Mouse (Mus musculus) mouse embryonic stem cell (cell line): ENCODE measurements at regions not wholly inside any gene's neighbourhood (a gene's known extent, or its start where the extent isn't known, plus 50 kb on each side); places are given as distances from the start of the nearest gene placed in this dataset.

Experiments
- in situ Hi-C, 2 experiments: fragments of 300-500 bp; cut with MboI; formaldehyde crosslinking; loops; 1 replicate in 1 of 2; 3 replicates in 1 of 2; pipeline ENCODE4 v1.14.3; 2019 to 2020; ENCODE audit warnings: low sequenced_read_pairs in 2 of 2, low pct_unique_long_range_greater_than_20kb in 1 of 2, mixed read lengths in 1 of 2; ENCODE audit not compliant: unreplicated experiment in 1 of 2

DNA sequence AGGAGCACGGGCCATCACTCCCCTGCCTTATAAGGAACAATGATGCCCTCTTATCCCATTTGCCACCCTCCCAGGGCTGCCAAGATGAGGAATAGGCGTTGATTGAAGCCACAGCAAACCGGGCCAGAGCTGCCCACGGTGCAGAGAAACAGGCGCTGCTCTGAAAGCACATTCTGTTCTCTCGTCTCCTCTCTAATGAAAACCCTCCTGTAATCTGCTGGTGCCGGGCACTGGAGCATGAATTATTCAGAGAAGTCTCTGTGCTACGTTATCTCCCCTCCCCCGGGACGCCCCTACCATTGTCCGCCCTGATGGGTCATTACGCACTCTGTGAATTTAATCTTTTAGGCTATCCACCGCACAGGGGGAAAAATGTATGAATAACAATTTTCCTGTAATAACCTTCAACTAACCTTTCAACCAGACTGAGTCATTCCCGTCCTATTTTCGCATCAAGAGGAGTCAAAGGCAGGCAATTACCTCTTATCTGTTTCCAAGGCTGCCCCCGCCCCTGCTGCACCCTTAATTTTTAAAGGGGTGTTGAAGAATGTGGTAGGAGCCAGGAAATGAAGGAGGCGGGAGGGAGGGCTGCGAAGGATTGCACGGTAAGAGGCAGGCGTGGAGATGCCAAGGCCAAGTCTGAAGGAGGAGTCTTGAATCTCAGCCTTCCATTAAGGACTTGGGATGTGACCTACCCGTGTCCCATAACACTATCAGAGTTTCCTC lies 201.6 kb downstream of the Tle3 start:
- in situ Hi-C loops: no loop called here

DNA sequence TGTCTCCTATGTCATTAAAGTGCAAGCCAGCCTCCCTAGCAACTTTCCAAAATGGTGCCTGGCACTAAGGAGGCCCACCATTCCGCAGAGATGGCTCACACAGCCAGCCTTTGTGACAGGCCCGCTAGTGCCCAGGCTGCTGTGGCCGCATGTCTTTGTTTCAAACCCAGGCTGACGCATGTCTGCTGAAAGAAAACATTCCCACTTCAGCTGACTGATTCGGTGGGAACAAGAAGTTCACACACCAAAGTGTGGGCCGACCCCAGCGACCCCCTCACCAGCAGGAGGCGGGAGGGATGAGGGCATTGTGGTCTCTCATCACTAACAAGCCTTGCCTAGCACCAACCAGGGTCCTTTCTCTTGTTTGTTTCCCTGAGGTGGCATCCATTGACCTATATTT lies 190.9 kb downstream of the Tle3 start:
- in situ Hi-C loops: no loop called here

DNA sequence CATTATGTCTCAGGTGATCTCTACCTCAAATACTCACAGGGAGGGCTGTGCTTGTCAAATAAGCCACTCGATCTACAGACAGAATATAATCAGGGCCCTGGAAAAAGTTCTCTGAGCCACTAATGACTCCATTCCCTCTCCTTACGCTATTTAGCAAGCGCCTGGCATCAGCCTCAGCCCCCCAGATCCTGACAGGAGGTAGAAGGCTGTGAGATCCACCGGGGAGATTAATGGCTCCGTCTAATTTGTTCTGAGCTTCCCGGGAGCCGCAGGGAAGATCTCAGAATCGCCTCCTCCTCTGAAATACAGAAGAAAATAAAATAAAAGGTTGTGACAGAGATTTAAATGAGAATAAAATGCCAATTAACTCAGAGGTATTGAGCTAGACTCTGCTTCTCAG lies 189.4 kb downstream of the Tle3 start:
- in situ Hi-C loops: no loop called here

DNA sequence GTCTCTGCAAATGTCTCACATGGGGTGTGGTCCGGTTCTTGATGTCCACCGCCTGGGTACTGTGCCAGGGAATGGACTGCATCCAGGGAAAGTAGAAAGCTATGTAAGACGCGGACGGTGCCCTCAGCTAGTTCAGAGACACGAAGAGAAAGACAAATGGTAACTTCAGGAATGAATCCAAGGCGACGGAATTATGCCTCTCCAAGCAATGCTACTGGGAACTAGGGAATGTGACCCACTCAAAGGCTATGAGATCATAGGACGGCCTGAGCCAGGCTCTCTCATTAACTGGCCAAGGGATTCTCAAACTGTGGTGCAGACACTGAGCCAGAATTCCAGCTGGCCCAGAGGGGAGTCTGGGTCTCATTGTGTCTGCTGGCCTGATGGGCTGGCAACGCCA lies 186.5 kb downstream of the Tle3 start:
- in situ Hi-C loops: no loop called here

DNA sequence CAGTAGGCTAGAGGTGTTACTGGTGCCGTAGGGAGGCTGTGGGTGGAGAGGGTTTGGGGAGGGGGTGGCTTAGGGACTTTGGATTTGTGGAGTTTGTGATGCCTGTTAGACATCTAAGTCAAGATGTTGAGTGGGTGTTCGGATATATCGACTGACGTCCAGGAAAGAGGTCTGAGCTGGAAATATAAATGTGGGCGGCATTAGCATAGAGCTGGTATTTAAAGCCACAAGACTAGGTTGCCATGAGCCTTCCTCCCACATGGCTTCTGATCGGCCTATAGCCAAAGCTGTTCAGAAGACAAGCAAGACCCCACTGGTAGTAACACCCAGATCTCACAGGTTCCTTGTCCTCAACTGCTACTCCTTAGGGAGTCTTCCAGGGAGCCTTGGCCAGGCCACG lies 184.9 kb downstream of the Tle3 start:
- in situ Hi-C loops: no loop called here

DNA sequence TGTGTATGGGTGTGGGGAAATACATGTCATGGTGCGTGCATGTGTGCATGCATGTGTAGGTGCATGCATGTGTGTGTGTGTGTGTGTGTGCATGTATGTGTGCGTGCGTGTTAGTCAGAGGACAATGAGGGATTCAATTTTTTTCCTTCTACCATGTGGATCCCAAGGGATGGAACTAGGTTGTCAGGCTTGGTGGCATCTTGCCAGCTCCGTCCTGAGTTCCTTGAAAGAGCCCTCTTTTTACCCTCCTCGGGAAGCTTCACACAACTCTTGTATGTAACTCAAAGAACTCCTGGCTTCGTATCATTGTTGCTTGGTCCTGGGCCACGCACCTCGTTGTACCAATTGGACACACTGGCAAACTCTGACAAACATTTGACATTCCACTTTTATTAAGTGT lies 183.0 kb downstream of the Tle3 start:
- in situ Hi-C loops: no loop called here

DNA sequence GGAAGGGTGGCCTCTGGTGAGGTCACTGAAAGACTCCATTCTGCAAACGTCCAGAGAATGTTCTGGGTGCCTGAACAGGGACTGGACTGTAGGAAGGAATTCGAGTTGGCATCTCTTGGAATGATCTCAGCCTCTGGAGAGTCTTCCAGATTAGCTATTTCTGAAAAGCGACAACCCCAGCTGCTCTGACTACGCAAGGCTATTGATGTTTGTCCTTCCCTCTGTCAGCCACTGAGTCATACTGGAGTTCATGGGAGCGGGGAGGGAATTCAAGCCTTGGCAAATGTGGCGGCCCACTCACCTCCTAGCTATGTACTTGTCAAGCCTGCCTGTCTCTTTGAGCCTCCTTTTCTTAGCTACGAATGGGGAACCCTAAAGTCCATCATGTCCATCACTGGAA lies 182.4 kb downstream of the Tle3 start:
- in situ Hi-C loops: no loop called here

DNA sequence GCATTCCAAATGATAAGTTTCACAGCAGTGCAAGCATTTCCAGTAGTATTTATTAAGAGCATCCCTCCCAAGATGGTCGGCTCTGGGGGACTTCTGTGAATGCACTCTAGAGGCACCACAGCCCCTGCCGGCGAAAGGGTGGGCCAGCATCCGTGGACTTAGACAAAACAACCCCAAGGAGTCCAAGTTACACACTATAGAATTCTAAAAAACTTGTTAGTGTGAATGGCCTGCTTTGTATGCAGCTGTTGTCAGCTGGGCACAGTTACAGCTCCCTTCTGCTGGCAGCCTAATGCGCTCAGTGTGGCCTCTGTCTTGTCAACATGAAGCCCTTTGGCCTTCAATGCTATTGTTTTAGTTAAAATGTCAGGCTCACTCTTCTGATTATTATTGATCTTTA lies 181.5 kb downstream of the Tle3 start:
- in situ Hi-C loops: no loop called here

DNA sequence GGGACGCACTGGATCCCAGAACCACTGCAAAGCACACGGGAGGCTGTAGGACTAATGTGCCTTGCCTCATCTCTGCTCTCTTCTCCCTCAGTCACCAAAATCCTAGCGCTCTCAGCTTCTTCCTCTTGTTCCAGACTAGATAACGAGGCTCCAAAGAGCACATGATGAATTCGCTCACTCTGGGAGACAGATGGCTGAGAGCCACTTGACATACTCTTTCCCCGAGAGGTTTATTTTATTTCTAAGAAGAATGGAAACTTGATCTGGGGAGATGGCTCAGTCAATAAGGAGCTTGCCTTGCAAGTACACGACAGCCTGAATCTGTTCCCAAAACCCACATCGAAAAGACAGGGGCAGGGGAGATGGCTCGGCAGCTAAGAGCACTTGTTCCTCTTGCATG lies 179.2 kb downstream of the Tle3 start:
- in situ Hi-C loops: no loop called here

DNA sequence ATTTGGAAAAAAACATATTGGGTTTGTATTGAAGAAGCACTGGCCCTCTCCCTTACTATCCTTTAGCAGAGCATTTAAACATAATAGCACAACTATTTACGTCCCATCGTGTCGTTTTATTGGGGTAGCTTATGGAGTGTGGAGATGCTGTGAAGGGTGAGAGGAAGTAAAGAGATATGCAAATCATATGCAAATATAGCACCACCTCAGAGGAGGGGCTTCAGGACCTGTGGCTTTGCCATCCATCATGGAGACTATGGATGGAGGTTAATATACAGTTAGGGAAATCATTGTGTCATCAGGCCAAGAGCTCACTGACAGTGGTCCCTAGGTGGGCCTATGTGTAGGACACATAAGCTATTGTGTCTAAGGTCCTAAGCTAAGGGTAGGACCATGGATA lies 178.2 kb downstream of the Tle3 start:
- in situ Hi-C loops: no loop called here

DNA sequence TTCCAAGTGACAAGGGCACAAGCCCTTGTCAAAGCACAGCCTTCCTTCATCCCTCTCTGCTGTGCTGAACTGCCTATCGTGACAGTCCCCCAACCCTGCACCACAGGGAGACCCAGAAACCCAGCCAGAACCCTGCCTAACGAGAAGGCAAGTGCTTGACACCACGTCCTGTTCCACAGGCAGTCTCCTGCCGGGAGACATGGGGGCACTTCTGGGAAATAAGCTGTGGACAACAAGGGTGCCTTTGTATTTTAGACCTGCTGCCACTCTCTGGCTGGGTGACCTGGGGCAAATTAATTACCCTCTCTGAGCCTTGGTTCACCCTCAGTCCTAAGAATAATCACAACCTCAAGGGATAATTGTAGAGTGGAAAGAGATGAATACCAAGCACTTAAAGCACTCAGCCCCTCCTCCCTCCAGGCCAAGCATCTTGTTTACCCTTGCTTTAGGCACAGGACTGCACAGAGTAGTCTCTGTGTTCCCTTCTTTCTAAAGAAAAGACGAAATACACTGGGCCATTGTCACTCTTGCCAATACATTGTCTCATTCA lies 177.6 kb downstream of the Tle3 start:
- in situ Hi-C loops: no loop called here

DNA sequence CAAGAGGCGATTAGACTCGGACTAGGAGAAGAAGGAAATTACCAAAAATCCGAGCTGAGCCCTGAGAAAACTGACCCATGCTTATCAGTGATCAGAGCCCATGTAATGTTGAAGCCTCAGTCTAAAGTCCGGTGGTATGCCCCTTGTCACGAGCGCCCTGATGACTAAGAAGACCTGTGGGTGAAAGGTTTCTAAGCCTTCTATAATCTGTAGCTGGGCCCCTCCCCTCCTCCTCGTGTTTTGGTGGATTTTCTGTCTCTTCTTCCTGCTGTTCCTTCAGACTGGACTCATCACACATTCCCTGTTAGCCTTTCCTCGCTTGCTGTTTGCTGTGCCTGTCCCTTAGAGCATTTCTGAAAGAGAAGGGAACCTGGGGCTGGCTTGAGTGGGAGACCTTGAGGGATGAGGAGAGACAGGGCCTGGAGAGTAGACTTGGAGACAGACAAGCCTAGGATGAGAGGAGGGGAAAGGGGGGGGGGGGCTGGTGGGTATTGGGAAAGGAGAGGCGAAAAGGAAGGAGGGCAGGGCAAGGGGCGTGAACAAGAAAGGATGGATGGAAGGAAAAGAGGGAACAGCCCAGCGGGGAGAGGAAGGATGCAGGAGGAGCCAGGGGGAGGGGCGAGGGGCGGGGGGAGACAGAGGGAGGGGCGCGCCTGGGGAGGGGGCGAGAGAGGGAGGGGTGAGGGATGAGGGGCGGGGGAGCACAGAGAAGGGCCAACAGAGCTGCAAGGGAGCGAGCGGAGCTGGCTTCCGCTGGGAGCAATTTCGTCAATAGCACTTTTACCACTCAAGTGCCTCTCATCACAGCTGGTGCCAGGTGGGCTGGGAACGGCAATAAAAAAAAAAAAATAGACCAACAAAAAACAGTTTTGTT lies 165.4 kb downstream of the Tle3 start:
- in situ Hi-C loops: no loop called here

DNA sequence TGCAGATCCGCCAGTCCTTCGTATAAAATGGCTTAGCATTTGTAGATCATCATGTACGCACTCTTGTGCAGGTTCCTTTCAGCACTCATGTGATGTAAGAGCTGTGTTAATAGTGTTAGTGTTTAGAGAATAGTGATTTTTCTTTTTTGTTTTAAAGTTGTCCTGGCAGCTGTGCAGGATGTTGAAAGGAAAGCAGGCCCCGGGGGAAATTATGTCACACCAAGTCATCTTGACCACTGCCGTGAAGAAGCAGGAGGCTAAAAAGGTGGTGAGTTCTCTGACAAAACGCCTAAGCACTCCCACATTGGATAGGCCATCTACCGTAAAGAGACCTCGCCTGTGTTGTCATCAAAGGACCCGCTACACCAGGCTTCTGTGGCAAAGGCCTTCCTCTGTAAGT lies 161.1 kb downstream of the Tle3 start:
- in situ Hi-C loops: no loop called here

DNA sequence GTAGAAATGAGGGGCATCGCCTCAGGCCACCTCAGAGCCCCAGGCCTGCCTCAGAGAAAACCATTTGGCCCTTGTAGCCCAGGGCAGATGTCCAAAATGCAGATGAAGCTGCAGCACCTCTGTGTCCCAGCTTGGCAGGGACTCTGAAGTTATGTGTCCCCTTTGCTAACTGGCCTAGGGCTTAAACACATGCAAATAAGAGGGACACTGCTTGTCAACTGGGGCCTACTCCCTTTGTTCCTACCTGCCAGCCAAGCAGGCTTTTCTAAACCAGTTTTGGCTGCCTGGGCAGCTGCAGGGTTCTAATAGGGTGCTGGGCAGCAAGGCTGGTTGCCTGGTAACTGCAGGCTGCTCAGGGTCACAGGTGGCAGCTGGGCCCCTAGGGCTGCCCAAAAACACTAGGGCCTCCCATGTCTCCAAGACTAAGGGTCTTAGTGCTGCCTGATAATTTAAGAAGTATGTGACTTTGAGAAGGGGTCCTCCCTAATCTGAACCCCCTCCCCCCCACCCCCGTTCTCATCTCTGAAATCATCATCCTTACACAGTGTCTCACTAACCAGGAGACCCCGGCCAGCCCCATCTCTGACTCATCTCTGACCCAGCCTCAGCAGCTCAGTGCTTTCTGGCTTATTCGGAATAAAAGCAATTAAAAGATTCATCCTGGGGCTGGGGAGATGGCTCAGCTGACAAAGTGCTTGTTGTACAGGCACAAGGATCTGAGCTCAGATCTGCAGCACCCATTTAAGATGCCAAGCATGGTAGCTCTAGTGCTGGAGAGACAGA lies 158.3 kb downstream of the Tle3 start:
- in situ Hi-C loops: no loop called here

DNA sequence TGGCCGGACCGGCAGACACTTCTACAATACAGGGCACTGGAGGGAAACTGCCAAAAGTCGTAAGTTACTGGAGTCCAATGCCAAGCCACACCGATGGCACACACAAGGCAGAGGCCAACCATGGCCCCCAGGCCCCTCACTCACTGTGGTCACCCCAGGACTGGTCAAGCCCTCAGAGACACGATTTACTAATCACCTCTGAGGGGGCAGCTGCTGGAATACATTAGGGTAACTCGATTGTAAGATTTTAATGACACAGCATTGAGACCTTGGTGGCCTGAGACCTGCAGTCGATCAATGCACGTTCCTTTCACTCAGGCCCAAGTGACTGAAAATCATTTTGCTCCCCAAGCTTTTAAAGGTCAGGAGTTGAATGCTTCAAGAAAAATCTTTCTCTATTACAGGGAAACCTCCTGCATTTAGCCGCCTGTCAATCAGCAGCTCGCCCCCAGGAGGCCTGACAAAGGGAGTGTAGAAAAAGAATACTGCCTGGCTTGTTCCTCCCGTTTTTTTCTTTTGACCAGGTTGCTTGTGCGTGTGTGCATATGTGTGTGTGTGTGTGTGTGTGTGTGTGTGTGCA lies 156.2 kb downstream of the Tle3 start:
- in situ Hi-C loops: no loop called here

DNA sequence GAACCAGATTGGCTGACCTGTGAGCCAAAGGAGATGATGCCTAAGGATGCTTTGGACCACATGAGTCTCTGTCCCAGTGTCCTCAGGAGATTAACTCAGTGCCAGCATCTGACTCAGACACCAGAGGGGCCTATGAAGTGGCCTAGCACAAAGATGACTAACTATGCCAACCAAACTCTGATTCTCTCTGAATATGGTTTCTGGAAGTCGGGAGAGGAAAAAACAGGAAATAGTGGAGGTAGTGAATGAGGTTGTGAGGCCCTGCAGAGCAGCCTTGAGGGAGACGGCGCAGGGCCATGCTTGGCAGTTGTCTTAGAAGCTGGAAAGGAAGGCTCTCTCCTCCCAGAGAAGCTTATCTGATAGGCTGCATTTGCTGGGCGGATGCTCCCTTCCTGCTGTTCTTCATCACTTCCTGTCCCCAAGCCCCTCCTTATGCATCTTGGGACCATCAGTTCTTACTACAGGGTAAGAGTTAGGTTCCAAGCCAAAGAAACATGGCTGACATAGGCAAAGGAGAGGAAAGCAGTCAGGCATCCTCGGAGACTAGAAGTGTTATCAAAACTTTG lies 155.4 kb downstream of the Tle3 start:
- in situ Hi-C loops: no loop called here

DNA sequence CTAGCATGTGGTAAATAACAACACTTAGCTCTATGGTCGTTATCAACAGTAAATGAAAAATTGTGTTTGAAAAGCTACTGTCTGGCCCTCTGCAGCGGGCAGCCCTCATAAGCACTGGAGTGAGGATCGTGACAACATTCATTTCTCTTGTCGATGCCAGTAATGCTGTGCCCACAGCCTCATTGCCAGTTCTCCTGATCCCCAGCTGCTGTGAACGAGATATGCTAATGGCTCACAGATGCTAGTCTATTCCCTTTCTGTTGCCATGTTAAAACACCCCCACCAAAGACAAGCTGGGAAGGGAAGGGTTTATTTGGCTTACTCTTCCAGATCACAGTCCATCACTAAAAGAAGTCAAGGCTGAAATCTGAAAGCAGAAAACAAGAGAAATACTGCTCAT lies 148.0 kb downstream of the Tle3 start:
- in situ Hi-C loops: no loop called here

DNA sequence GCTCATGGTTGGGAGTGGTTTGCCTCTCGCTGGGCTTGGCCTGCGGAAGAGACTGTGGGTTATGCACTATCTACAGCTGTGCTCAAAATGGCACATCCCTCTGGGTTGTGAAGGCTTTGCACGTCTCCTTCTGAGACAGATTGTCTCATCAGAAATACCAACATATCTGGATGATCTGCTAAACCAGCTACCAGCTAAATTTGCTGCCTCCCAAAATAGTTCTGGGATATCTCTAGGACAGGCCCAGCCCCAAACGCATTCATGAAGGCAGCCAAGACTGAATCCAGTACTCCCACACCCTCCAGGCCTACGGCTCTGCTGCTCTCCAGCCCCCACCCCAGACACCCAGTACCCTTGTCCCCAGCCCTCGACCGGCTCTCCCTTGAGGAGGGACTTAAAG lies 145.7 kb downstream of the Tle3 start:
- in situ Hi-C loops: no loop called here
